Mouse (Mus musculus) cortical plate, adult 2 months (tissue): ENCODE measurements around the gene Rpl13.

Experiments
- CTCF ChIP-seq: fragments of 200-500 bp; IDR thresholded peaks from 2 replicates; pipeline ENCODE4 v1.5.1; 2011; ENCODE audit warnings: mild to moderate bottlenecking, control low read depth, low read length; ENCODE audit not compliant: insufficient read depth; ENCODE audit errors: extremely low read depth
- POLR2A ChIP-seq: fragments of 200-500 bp; IDR thresholded peaks from 2 replicates; pipeline ENCODE4 v1.6.1; 2011; ENCODE audit warnings: mild to moderate bottlenecking, low read length, control low read depth; ENCODE audit not compliant: insufficient read depth; ENCODE audit errors: extremely low read depth

DNA sequence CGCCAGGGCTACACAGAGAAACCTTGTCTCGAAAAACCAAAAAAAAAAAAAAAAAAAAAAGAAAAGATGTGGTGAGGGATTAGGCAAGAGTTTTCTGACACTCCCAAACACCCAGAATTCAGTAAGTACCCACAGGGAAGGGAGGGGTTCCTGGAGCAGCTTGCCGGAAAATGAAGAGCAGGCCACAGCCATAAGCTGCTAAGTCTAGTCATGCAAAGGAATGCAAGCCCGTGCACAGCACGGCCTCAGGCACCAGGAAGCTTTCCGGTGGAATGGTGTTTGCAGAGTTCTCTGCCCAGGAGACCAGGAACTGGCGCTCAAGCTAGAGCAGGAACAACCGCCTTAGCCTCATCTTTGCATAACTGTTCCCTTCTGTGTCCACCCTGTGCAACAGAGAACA, 1.9 kb upstream of the Rpl13 start:
- no peak for TF ChIP-seq CTCF
- no peak for TF ChIP-seq POLR2A
